Mouse (Mus musculus): ENCODE measurements around the gene Fam189b.
"Not testable (repeated sequence)": the region's sequence is repeated elsewhere in the genome, so short reads cannot be mapped to it uniquely, and the experiment has no call there.

Gene Fam189b

GRCm38 (mm10) chr3:89183058-89183958 is at the start of gene Fam189b:
Gene Fam189b (plus strand): TSS chr3:89183143.
- in situ Hi-C loops (cut with MboI, MseI) = no loop called here

GRCm38 (mm10) chr3:89133752-89134151 is 49.2 kb upstream of the Fam189b start:
- in situ Hi-C loops (cut with MboI, MseI) = no loop called here

- in situ Hi-C loops (cut with MboI, MseI) = no loop called here
These were observed 47.0 kb upstream of the Fam189b start, which contains the start of gene Pklr for GRCm38 (mm10) chr3:89135958-89136357. Gene Pklr (plus strand): TSS chr3:89136142.

GRCm38 (mm10) chr3:89136365-89136764 is 46.6 kb upstream of the Fam189b start:
- in situ Hi-C loops (cut with MboI, MseI) = no loop called here

GRCm38 (mm10) chr3:89144821-89145220 is 38.1 kb upstream of the Fam189b start:
- in situ Hi-C loops (cut with MboI, MseI) = no loop called here

GRCm38 (mm10) chr3:89145566-89145965 is 37.4 kb upstream of the Fam189b start:
- in situ Hi-C loops (cut with MboI, MseI) = no loop called here

- in situ Hi-C loops (cut with MboI, MseI) = no loop called here
These were observed 35.6 kb upstream of the Fam189b start for GRCm38 (mm10) chr3:89147101-89147978.

GRCm38 (mm10) chr3:89147979-89148311 is 35.0 kb upstream of the Fam189b start:
- in situ Hi-C loops (cut with MboI, MseI) = no loop called here

- in situ Hi-C loops (cut with MboI, MseI) = no loop called here
These were observed 34.4 kb upstream of the Fam189b start for GRCm38 (mm10) chr3:89148567-89148966.

GRCm38 (mm10) chr3:89152084-89152835 is 30.7 kb upstream of the Fam189b start:
- in situ Hi-C loops (cut with MboI, MseI) = no loop called here

GRCm38 (mm10) chr3:89156951-89157350 is 26.0 kb upstream of the Fam189b start:
- in situ Hi-C loops (cut with MboI, MseI) = loop anchor here in 1 of 2 experiments (5.0 kb wide), 2 partner anchors 35 to 65 kb away; partner anchors contain the start of gene Rusc1

GRCm38 (mm10) chr3:89158651-89159050 is 24.3 kb upstream of the Fam189b start:
- in situ Hi-C loops (cut with MboI, MseI) = loop anchor here in 1 of 2 experiments (5.0 kb wide), 2 partner anchors 36 to 66 kb away; partner anchors contain the start of gene Rusc1

- in situ Hi-C loops (cut with MboI, MseI) = loop anchor here in 1 of 2 experiments (5.0 kb wide), 2 partner anchors 37 to 67 kb away; partner anchors contain the start of gene Rusc1
These were observed 23.7 kb upstream of the Fam189b start for GRCm38 (mm10) chr3:89159211-89159610.

GRCm38 (mm10) chr3:89159616-89160344 is 23.2 kb upstream of the Fam189b start, which contains the start of gene Hcn3:
Gene Hcn3 (minus strand): TSS chr3:89160196.
- in situ Hi-C loops (cut with MboI, MseI) = loop anchor here in 1 of 2 experiments (5.0 kb wide), 2 partner anchors 37 to 67 kb away; partner anchors contain the start of gene Rusc1

- in situ Hi-C loops (cut with MboI, MseI) = not testable (repeated sequence)
These were observed 21.7 kb upstream of the Fam189b start for GRCm38 (mm10) chr3:89161207-89161606.

- in situ Hi-C loops (cut with MboI, MseI) = no loop called here
These were observed 21.2 kb upstream of the Fam189b start for GRCm38 (mm10) chr3:89161786-89162185.

GRCm38 (mm10) chr3:89163123-89163522 is 19.8 kb upstream of the Fam189b start:
- in situ Hi-C loops (cut with MboI, MseI) = no loop called here

GRCm38 (mm10) chr3:89163643-89164245 is 19.2 kb upstream of the Fam189b start:
- in situ Hi-C loops (cut with MboI, MseI) = no loop called here

- in situ Hi-C loops (cut with MboI, MseI) = no loop called here
These were observed 18.3 kb upstream of the Fam189b start, which contains the start of gene Clk2 for GRCm38 (mm10) chr3:89164506-89165267. Gene Clk2 (plus strand): TSS chr3:89164795.
